Mouse (Mus musculus): ENCODE data around the gene Rab40c.
A peak's percentile ranks its signal among the peaks of the same experiment; 100 is the strongest.

GRCm38 (mm10) chr17:25868601-25869191 lies 50.8 kb downstream of the Rab40c start, which contains the start of gene Mcrip2:
- no peak for TF ChIP-seq CTCF (IDR thresholded peaks at IDR 0.05; ENCODE audit: extremely low read depth, insufficient read depth, low read length)
- peak; percentile 60; the same call in 1 of the 2 replicates for TF ChIP-seq POLR2A (IDR thresholded peaks at IDR 0.05; ENCODE audit: extremely low read depth, insufficient read depth, low read length)
